Mouse (Mus musculus) lung, postnatal 0 days (tissue): ENCODE data around the gene Dlg2.

Experiments used
- CTCF ChIP-seq: IDR thresholded peaks from 2 replicates; pipeline ENCODE4 v1.5.1; 2016; ENCODE audit warnings: antibody characterized with exemption, mild to moderate bottlenecking
- EP300 ChIP-seq: IDR thresholded peaks from 2 replicates; pipeline ENCODE4 v1.6.1; 2016; ENCODE audit warnings: antibody characterized with exemption, mild to moderate bottlenecking, control low read depth

GRCm38 (mm10) chr7:92093860-92094259 lies 1617.4 kb downstream of the Dlg2 start:
- TF ChIP-seq EP300, result no peak
- peak; percentile 78 for TF ChIP-seq CTCF
